Mouse (Mus musculus): ENCODE measurements around the gene Tbc1d7. TPM values are rescaled to one million over a fixed set of nuclear protein-coding genes. Genes with fewer than 3 reads are reported as not detected.

Gene Tbc1d7
- polyA plus RNA-seq, 1 experiment, result 8.6 TPM

- 90% methylated on average over 7 of the region's 7 CpGs for WGBS
- no peaks in the 10 kb centered on the region for H3K36me3 ChIP-seq (ENCODE audit: control insufficient read depth, insufficient read depth, low read length)
- H3K4me1 ChIP-seq (replicated peaks; ENCODE audit: control insufficient read depth, insufficient read depth, low read length), result no peaks in the 10 kb centered on the region
- H3K27ac ChIP-seq (ENCODE audit: control insufficient read depth, insufficient read depth, low read length), result no peak overlapping the region
- no peaks in the 10 kb centered on the region for H3K27me3 ChIP-seq (ENCODE audit: control insufficient read depth, insufficient read depth, low read length)
- TF ChIP-seq POLR2A (IDR thresholded peaks at IDR 0.05; ENCODE audit: control insufficient read depth, extremely low read depth, insufficient read depth, low read length, poor library complexity) (no peak), CTCF (IDR thresholded peaks at IDR 0.05; ENCODE audit: borderline replicate concordance, control insufficient read depth, extremely low read depth, insufficient read depth, low read length, poor library complexity) (no peak)
- no peak for DNase-seq
- H3K4me3 ChIP-seq (ENCODE audit: control insufficient read depth, insufficient read depth, low read length), result no peak overlapping the region
These were observed 68.4 kb downstream of the Tbc1d7 start for GRCm38 (mm10) chr13:43102943-43103342.

Other genes with a start within 250 kb of the Tbc1d7 start
- 4.1 and 4.3 TPM in 2 replicates for gene Gfod1, start 132.7 kb upstream of the Tbc1d7 start, polyA plus RNA-seq (2012; rRNA removed)
- gene Sirt5, start 194.0 kb upstream of the Tbc1d7 start, polyA plus RNA-seq (2012; rRNA removed), result 15.6 and 17.0 TPM in 2 replicates
- gene Nol7, start 226.9 kb upstream of the Tbc1d7 start, polyA plus RNA-seq (2012; rRNA removed), result 88.7 and 91.0 TPM in 2 replicates